Mouse (Mus musculus) liver, embryonic 14 days (tissue): ENCODE results near the gene Ncapd3. TPM values are rescaled to one million over a fixed set of nuclear protein-coding genes. Genes with fewer than 3 reads are reported as not detected.

Experiments used
- polyA plus RNA-seq: library from polyadenylated mRNA; depleted of rRNA; stranded (reverse); fragments of >200 nt; gene quantifications from 2 replicates; pipeline ENCODE4 v1.2.3, GENCODE M21; 2012; rRNA removed

Gene Ncapd3
- polyA plus RNA-seq = 38.9 and 43.5 TPM in 2 replicates

GRCm38 (mm10) chr9:27029828-27030762 lies at the start of gene Ncapd3, which contains the start of gene Vps26b:
TSS of gene Ncapd3 (plus strand) at chr9:27030175.
TSS of gene Vps26b (minus strand) at chr9:27030065.

GRCm38 (mm10) chr9:26999461-27000395 lies 30.2 kb upstream of the Ncapd3 start, which contains the start of the genes Acad8 and Thyn1:
TSS of gene Acad8 (minus strand) at chr9:26999566.
TSS of gene Thyn1 (plus strand) at chr9:26999710.

Other genes with a start within 250 kb of the Ncapd3 start
- 0.03 and 0.06 TPM in 2 replicates for gene Glb1l2, start 223.7 kb upstream of the Ncapd3 start, polyA plus RNA-seq
- gene Glb1l3, start 169.3 kb upstream of the Ncapd3 start, polyA plus RNA-seq = not detected in 2 replicates
- 0.03 TPM in 1 of 2 replicates, not detected in the other for gene Gm1110, start 107.1 kb upstream of the Ncapd3 start, polyA plus RNA-seq
- gene Acad8, start 30.6 kb upstream of the Ncapd3 start, polyA plus RNA-seq = 7.3 and 8.5 TPM in 2 replicates
- 24.8 and 25.1 TPM in 2 replicates for gene Thyn1, start 30.5 kb upstream of the Ncapd3 start, polyA plus RNA-seq
- 7.7 and 8.4 TPM in 2 replicates for gene Vps26b, start 110 bp upstream of the Ncapd3 start, polyA plus RNA-seq
- gene Jam3, start 125.2 kb downstream of the Ncapd3 start, polyA plus RNA-seq = 1.6 and 2.5 TPM in 2 replicates